Mouse (Mus musculus): Measurements from ENCODE around the gene Scrn1. TPM values are rescaled to one million over a fixed set of nuclear protein-coding genes. Genes with fewer than 3 reads are reported as not detected.

Gene Scrn1
- polyA plus RNA-seq, 1 experiment from 2014 or later: 0.35 TPM

- Histone ChIP-seq H3K9ac (replicated peaks) (no peak within 1 kb of the TSS), H3K4me1 (ENCODE audit: insufficient read depth) (peaks cover 22% of the 10 kb centered on the region), H3K36me3 (replicated peaks; ENCODE audit: insufficient read depth, low read length) (no peaks in the 10 kb centered on the region), H3K4me2 (ENCODE audit: low read depth, low read length) (peak within 1 kb of the TSS; percentile 91; the same call in 1 of the 2 replicates), H3K4me3 (ENCODE audit: low read depth, low read length) (no peak within 1 kb of the TSS), H3K27me3 (ENCODE audit: insufficient read depth, low read length) (no peaks in the 10 kb centered on the region), H3K9me3 (ENCODE audit: low read length) (no peaks in the 10 kb centered on the region), H3K27ac (ENCODE audit: low read depth) (no peak within 1 kb of the TSS)
- 80% methylated on average over 4 of the region's 4 CpGs for WGBS (ENCODE audit: insufficient replicate concordance)
- no peak for TF ChIP-seq EP300 (IDR thresholded peaks at IDR 0.05; ENCODE audit: low read depth)
- DNase-seq (no peak), ATAC-seq (no peak)
These were observed 30.9 kb upstream of the Scrn1 start, which contains the start of gene Fkbp14 for GRCm38 (mm10) chr6:54597208-54597607. Gene Fkbp14 (minus strand): TSS chr6:54597308.

GRCm38 (mm10) chr6:54595330-54595878, 29.1 kb upstream of the Scrn1 start:
- ATAC-seq: no peak
- TF ChIP-seq EP300 (IDR thresholded peaks at IDR 0.05; ENCODE audit: low read depth) (no peak), CTCF (IDR thresholded peaks at IDR 0.05; ENCODE audit: low read depth) (no peak)
- Histone ChIP-seq H3K27ac (ENCODE audit: low read depth) (peak overlapping the region; percentile 64; the same call in 1 of the 2 replicates), H3K9me3 (ENCODE audit: low read length) (no peaks in the 10 kb centered on the region), H3K4me2 (ENCODE audit: low read depth, low read length) (peak overlapping the region; percentile 91), H3K27me3 (ENCODE audit: insufficient read depth, low read length) (no peaks in the 10 kb centered on the region), H3K4me3 (ENCODE audit: low read depth, low read length) (peak overlapping the region; percentile 82), H3K9ac (replicated peaks) (peak overlapping the region; percentile 83), H3K4me1 (ENCODE audit: insufficient read depth) (peaks cover 19% of the 10 kb centered on the region), H3K36me3 (replicated peaks; ENCODE audit: insufficient read depth, low read length) (no peaks in the 10 kb centered on the region)
- WGBS (ENCODE audit: insufficient replicate concordance): under 1% methylated on average over 36 of the region's 48 CpGs
- no peak for DNase-seq

- peak within 1 kb of the TSS; percentile 82 for H3K4me3 ChIP-seq (ENCODE audit: low read depth, low read length)
- ATAC-seq (peak; percentile 93), DNase-seq (peak; percentile 90)
- no peak for TF ChIP-seq EP300 (IDR thresholded peaks at IDR 0.05; ENCODE audit: low read depth)
- TF ChIP-seq CTCF (IDR thresholded peaks at IDR 0.05; ENCODE audit: low read depth): peak; percentile 31
- peak within 1 kb of the TSS; percentile 83 for H3K9ac ChIP-seq (replicated peaks)
- H3K9me3 ChIP-seq (ENCODE audit: low read length): no peaks in the 10 kb centered on the region
- H3K4me1 ChIP-seq (ENCODE audit: insufficient read depth): peaks cover 19% of the 10 kb centered on the region
- peak within 1 kb of the TSS; percentile 91 for H3K4me2 ChIP-seq (ENCODE audit: low read depth, low read length)
- no peaks in the 10 kb centered on the region for H3K36me3 ChIP-seq (replicated peaks; ENCODE audit: insufficient read depth, low read length)
- H3K27ac ChIP-seq (ENCODE audit: low read depth): peak within 1 kb of the TSS; percentile 64; the same call in 1 of the 2 replicates
- no peaks in the 10 kb centered on the region for H3K27me3 ChIP-seq (ENCODE audit: insufficient read depth, low read length)
- WGBS (ENCODE audit: insufficient replicate concordance): under 1% methylated on average over 38 of the region's 49 CpGs
These were observed 28.4 kb upstream of the Scrn1 start, which contains the start of gene Plekha8 for GRCm38 (mm10) chr6:54594469-54595329. Gene Plekha8 (plus strand): TSS chr6:54595111.

- Histone ChIP-seq H3K27me3 (ENCODE audit: insufficient read depth, low read length) (no peaks in the 10 kb centered on the region), H3K4me2 (ENCODE audit: low read depth, low read length) (peak overlapping the region; percentile 91), H3K9ac (replicated peaks) (no peak overlapping the region), H3K4me3 (ENCODE audit: low read depth, low read length) (peak overlapping the region; percentile 66; the same call in 1 of the 2 replicates), H3K9me3 (ENCODE audit: low read length) (no peaks in the 10 kb centered on the region), H3K4me1 (ENCODE audit: insufficient read depth) (peaks cover 19% of the 10 kb centered on the region), H3K27ac (ENCODE audit: low read depth) (no peak overlapping the region), H3K36me3 (replicated peaks; ENCODE audit: insufficient read depth, low read length) (no peaks in the 10 kb centered on the region)
- no peak for ATAC-seq
- WGBS (ENCODE audit: insufficient replicate concordance): 52% methylated on average over 8 of the region's 8 CpGs
- TF ChIP-seq EP300 (IDR thresholded peaks at IDR 0.05; ENCODE audit: low read depth): no peak
- no peak for TF ChIP-seq CTCF (IDR thresholded peaks at IDR 0.05; ENCODE audit: low read depth)
- no peak for DNase-seq
These were observed 27.6 kb upstream of the Scrn1 start for GRCm38 (mm10) chr6:54593766-54594468.

DNA sequence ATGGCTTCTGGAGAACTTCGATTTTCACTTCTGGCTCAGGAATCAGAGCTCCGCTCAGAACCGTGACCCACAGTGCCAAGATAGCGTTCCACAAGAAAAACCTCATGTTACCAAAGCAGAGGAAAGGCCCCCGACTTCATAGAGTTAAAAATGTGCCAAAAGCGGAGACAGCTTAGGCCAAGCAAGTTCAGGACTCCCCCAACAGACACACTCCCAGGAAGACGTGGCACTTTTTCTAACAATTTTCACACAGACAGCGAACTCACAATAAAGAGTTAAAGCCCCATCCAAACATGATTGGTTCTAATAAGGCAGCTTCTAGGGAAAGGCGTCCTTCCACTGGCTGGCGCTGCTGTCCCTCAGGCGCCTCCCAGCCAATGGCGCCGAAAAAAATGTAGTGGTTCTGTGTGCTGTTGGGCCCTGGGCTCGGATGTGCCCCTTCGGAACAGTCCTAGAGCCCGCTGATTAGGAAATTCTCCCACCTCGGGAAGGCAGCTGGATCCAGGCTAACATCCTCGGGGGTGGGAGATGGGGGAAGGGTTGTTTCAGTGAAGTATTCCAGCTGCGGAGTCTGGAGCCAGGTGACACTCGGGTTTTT, 26.7 kb upstream of the Scrn1 start:
- peaks cover 19% of the 10 kb centered on the region for H3K4me1 ChIP-seq (ENCODE audit: insufficient read depth)
- peak overlapping the region; percentile 66 for H3K4me3 ChIP-seq (ENCODE audit: low read depth, low read length)
- H3K9ac ChIP-seq (replicated peaks): peak overlapping the region; percentile 77
- H3K4me2 ChIP-seq (ENCODE audit: low read depth, low read length): peak overlapping the region; percentile 91
- no peaks in the 10 kb centered on the region for H3K27me3 ChIP-seq (ENCODE audit: insufficient read depth, low read length)
- TF ChIP-seq EP300 (IDR thresholded peaks at IDR 0.05; ENCODE audit: low read depth) (no peak), CTCF (IDR thresholded peaks at IDR 0.05; ENCODE audit: low read depth) (no peak)
- H3K9me3 ChIP-seq (ENCODE audit: low read length): no peaks in the 10 kb centered on the region
- H3K27ac ChIP-seq (ENCODE audit: low read depth): peak overlapping the region; percentile 62
- DNase-seq: peak; percentile 83
- peak; percentile 78 for ATAC-seq
- no peaks in the 10 kb centered on the region for H3K36me3 ChIP-seq (replicated peaks; ENCODE audit: insufficient read depth, low read length)
- WGBS (ENCODE audit: insufficient replicate concordance): 2% methylated on average over 20 of the region's 20 CpGs

Measured in liver, postnatal 0 days (tissue).